Mouse (Mus musculus): Measurements from ENCODE around the gene Llcfc1.

DNA sequence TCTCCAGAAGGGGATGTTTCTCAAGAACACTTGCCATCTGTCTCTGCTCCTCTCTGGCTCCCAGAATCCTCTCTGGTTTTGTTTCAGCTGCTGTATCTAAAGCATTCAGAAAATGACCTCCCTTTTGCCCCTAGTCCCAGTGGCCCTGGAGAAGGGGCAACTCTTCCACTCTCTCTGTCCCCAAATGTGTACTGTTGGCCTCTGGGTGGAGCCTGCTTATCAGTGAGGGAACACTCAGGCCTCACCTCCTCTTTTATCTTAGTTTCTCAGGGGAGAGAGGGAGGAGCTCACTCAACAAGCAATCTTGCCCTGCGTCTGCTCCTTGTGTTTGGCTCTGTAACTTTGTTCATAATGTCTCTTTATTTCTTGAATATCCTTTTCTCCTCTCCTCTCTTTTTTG lies 19.9 kb downstream of the Llcfc1 start, which contains the start of gene Kel:
- TF ChIP-seq POLR2A (IDR thresholded peaks at IDR 0.05; ENCODE audit: extremely low read depth, insufficient read depth, low read length) (no peak), CTCF (IDR thresholded peaks at IDR 0.05; ENCODE audit: low read depth, low read length) (no peak)

Measured in liver, adult 2 months (tissue).